Mouse (Mus musculus) spleen, adult 2 months (tissue): Measurements from ENCODE around the gene Zfp661.

Source experiments
- CTCF ChIP-seq: fragments of 200-500 bp; IDR thresholded peaks from 2 replicates; pipeline ENCODE4 v1.5.1; 2011; ENCODE audit warnings: mild to moderate bottlenecking, inconsistent platforms; ENCODE audit not compliant: insufficient read depth, insufficient read length, insufficient replicate concordance; ENCODE audit errors: extremely low read depth
- POLR2A ChIP-seq: fragments of 200-500 bp; IDR thresholded peaks from 2 replicates; pipeline ENCODE4 v1.6.1; 2011; ENCODE audit warnings: low read depth, low read length, inconsistent platforms

DNA sequence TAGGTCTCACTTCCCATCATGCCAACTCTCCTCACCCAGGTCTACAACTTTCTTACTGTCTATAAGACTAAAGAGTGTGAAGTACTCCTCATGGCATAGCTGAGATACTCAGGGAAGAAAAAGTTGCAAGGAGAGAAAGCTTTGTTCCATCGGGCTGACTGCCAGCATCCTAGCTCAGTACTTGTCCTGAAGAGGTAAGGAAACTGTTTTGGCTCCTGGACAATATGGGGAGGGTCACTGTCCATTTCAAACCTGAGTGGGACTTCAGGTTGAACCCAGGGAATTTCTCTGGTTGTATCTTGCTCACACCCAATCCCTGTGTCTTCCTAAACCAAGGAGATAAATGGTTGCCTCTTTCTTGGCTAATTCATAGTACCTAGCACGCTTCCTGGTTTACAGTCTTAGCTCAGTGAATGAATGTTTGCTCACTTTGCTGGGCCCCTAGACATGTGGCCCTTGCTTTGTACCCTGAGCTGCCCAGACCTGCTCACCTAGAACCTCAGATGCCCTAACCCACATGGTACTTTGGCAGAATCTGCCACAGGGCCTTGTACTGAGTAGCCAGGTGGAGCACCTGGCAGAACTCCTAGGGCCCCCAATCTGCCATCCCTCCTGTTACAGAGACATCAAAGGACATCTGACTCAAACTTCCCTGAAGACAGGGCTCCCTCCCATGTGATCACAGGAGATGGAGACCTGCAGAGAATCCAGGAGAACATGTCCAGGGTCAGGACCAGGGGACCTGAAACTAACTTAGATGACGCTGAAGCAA lies 61.7 kb downstream of the Zfp661 start:
- TF ChIP-seq CTCF, result no peak
- no peak for TF ChIP-seq POLR2A
